Mouse (Mus musculus) layer of hippocampus, postnatal 25 days (tissue): Measurements from ENCODE around the gene Shank2. TPM values are rescaled to one million over a fixed set of nuclear protein-coding genes. Genes with fewer than 3 reads are reported as not detected.
A peak's percentile ranks its signal among the peaks of the same experiment; 100 is the strongest.

Experiments used
- DNase-seq, 2 experiments: peaks; one replicate each; pipeline ENCODE4 v3.0.0; 2022; ENCODE audit warnings: mixed read lengths in 2 of 2, low spot score in 1 of 2; ENCODE audit errors: extremely low spot score in 1 of 2
- total RNA-seq, 2 experiments: library from RNA; stranded (reverse); gene quantifications; 2 replicates each; pipeline ENCODE4 v1.2.3; 2021

Gene Shank2
- total RNA-seq, 2 experiments from 2014 or later, result 110 to 137 TPM

DNA sequence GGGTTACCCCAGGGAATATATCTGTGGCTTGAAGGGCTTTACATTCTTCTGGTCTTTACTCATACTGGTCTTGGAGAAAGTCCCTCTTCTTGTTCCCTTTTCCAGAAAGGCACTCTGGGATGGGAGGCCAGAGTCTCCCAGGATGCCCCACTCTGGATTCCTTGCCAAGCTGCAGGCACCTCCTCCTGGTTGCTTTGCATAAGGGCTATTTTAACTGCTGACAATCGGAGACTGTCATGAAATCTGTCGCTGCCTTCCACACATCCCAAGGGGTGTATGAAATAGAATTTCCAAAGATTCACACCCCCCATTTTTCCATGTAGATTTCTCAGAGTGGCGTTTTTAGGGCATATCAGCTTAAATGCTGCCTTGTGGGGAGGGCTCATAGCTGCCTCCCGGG lies 249.1 kb downstream of the Shank2 start:
- DNase-seq, result no peak

GRCm38 (mm10) chr7:144251250-144251649 lies 249.5 kb downstream of the Shank2 start:
- DNase-seq, result no peak

GRCm38 (mm10) chr7:144254674-144255246 lies 253.0 kb downstream of the Shank2 start:
- no peak for DNase-seq

DNA sequence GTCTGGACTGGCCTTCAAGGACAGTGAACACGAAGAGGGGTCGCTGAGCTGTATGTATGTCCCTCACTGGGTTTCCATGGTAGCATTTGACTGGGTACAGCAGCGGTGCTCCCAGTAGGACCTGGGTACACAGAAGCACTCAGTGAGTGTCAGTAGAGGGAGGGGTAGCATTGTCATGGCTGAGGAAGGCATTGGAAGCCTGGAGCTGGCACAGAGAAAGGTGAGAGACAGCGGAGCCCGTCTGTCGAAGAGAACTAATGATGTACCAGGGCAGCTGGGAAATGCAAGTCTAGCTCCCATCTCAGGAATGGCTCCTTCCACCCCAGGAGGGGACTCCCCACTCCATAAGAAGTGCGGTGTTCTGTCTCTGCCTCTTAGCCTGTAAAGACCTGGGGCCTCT lies 256.1 kb downstream of the Shank2 start:
- DNase-seq, result no peak

- DNase-seq, result no peak
Measured at GRCm38 (mm10) chr7:144258332-144258731, 256.6 kb downstream of the Shank2 start.

DNA sequence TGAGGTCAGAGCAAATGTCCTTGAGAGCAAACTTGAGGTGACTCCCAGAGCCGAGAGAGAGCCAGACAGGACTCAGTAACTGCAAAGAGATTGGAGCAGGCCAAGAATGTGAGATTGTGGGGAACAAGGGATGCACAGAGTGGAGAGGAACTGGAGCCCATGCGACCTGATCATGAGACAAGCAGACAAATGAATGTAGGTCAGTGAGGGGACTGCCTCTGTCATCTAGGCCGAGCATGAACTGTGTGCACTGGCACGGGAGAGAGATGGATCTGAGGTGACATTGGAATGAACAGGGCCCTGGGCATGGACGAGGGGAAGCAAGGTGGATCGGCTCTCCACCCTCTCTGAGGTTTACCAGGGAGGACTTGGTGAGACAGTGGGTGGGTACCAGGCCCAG lies 260.9 kb downstream of the Shank2 start:
- no peak for DNase-seq

- DNase-seq, result no peak
Measured at GRCm38 (mm10) chr7:144266745-144267144, 265.0 kb downstream of the Shank2 start.

- peak; percentile 36 to 47 for DNase-seq
Measured at GRCm38 (mm10) chr7:144268329-144268728, 266.6 kb downstream of the Shank2 start.

DNA sequence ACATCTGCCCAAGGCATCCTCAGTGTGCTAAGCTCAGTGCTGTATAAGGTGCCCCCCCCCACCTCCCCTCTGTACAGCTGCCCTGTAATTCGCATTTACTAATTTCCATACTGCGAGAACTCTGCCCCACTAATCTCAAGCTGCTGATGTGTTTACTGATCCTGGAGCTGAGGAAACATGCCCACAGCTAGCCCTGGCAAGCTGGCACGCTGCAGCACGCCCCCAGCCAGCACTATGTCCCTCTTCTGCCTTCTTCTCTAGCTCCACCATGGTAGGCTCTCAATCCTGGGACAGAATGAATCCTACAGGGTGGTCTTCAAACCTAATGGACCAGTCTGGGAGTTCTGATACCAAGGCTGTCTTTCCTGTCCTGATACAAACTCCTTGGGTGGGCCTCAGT lies 267.1 kb downstream of the Shank2 start:
- DNase-seq, result no peak

DNA sequence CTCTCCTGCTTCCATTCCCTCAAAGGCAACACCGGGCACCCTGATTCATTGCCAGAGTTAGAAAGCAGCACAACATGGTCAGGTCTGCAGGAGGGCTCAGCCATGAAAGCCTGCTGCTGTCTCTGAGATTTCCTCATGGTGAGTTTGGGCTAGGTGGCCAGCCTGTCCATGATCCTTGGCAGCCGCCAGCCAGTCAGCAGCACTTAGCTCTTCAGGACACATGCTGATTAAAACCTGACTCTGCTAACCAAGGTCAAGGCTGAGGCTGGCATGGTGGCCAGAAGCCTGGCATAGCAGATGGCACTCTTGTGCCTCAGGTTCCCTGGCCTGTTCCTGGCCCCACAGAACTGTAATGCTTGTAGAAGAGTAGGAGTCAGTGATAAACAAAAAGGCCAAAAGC lies 269.3 kb downstream of the Shank2 start:
- DNase-seq, result no peak

DNA sequence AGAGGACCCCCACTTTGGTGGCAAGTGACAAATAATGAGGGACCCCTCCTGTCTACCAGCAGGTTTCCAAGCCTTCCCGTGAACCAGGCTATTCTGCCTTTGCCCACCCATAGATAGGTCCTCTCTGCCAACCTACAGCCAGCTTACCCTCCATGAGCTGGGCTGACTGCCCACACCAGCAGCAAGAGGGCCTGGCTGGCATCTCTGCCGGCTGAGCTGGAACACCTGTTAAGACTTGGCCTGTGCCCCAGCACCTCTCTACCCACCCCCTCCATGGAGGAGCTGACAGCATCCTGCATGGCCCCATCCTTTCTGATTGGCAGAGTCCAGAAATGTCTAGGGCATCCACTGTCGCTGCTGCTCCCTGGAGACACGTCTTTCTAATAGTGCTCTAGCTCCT lies 277.0 kb downstream of the Shank2 start:
- no peak for DNase-seq

DNA sequence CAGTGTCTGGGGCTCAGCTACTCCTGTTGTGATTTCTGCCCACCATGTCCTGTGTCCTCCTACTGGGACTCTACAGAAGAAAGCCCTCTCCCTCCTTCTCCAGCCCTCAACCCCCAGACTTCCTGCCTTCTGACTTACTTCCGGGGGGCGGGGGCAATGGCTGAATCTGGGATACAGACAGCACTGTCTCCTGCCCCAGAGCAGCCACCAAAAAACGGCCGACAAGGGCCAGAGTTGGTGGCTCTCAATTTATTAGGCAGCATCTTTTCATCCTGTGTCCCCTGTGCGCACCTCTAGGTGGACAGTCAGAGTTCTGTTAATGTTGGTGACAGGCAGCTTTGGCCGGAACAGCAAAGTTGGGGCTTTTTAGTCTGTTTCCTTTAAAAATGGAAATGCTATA lies 282.0 kb downstream of the Shank2 start:
- DNase-seq, result no peak

DNA sequence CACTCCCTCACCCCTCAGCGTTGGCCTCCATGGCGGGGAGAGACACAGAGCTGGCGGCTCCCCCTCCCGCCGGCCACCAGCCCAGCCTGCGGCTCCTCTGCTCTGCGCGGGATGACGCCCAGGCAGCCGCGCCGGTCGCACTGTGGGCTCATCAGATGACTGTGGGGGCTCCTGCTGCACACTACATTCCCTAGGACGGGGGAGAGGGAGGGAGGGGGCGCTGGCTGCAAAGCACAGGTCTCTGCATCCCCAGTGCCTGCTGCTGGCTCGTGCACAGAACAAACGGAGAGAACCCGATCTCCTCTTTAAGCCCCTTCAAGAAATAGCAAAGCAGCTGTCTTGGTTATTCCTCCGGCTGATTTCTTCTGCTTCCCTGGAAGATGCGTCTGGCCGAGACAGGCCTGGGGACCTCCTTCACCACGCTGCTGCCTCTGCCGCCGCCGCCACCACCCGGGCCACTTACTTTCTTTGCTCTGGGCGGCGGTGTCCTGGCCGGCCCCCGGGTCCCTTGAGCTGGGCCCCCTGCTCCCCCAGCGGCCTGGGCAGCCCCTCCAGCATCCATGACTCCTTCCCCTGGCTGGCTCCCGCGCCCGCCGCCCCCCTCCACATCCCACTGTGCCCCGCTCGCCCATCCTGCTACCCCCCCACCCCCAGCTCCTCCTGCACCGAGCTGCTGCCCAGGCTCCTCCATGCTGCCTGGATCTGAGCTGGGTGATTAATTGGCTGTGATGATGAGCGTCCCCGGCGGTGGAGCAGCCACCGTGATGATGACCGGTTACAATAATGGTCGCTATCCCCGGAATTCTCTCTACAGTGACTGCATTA lies 282.7 kb downstream of the Shank2 start:
- DNase-seq, result peak; percentile 51 to 54

- no peak for DNase-seq
Measured at GRCm38 (mm10) chr7:144285066-144285633, 283.4 kb downstream of the Shank2 start.

DNA sequence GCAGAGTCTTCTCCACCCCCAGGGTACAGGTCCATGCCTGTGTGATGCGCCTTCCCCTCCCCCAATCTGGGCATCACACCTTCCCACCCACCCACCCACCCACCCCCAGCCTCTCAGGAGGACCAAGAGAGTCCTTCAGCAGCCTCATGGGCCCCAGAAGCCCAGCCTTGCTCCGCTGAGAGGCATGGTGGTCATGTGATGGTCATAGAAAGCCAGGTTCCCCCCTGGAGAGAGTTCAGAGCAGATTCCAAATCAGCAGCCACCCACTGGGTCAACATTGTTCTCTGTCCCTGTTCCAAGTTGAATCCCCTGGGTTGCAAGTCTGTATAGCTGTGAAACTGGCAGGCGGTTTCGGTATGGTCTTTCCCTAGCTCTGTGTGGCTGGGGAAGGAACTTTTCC lies 284.2 kb downstream of the Shank2 start:
- DNase-seq, result no peak

DNA sequence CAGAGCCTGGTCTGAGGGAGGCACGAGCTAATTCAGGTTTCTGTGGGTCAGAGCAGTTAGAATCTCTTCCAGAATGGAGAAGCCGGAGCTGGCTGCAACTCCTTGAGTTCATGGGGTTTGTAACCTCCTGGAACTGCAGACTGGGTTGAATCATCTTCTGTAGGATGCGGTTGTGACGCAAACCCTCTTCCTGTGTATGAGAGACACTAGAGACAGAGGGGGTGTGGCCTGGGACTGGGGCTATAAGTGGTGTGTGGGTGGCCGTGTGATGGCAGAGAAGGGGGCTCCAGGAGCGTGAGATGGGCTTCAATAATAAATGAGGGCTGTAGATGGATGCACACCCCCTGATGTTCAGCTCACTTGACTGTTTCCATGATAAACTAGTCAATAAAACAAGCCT lies 286.3 kb downstream of the Shank2 start:
- DNase-seq, result no peak

GRCm38 (mm10) chr7:144291478-144291877 lies 289.8 kb downstream of the Shank2 start:
- no peak for DNase-seq

DNA sequence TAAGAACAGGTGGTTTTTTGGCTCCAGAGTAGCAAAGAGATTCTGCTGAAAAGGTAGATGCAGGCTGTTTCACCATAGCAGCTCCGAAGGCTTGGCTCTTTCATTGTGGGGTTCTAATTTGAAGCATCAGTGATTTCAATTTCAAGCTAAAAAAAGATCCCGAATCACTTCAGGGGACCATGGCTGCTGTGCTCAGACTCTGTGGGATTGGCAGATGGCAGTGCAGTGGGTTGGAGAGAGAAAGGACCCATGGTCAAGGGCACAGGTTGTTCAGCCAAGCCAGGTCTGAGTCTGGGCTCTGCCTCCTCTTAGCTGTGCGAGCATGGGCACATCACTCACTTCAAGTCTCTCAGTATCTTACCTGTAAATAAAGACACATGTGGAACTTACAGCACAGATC lies 291.9 kb downstream of the Shank2 start:
- no peak for DNase-seq

DNA sequence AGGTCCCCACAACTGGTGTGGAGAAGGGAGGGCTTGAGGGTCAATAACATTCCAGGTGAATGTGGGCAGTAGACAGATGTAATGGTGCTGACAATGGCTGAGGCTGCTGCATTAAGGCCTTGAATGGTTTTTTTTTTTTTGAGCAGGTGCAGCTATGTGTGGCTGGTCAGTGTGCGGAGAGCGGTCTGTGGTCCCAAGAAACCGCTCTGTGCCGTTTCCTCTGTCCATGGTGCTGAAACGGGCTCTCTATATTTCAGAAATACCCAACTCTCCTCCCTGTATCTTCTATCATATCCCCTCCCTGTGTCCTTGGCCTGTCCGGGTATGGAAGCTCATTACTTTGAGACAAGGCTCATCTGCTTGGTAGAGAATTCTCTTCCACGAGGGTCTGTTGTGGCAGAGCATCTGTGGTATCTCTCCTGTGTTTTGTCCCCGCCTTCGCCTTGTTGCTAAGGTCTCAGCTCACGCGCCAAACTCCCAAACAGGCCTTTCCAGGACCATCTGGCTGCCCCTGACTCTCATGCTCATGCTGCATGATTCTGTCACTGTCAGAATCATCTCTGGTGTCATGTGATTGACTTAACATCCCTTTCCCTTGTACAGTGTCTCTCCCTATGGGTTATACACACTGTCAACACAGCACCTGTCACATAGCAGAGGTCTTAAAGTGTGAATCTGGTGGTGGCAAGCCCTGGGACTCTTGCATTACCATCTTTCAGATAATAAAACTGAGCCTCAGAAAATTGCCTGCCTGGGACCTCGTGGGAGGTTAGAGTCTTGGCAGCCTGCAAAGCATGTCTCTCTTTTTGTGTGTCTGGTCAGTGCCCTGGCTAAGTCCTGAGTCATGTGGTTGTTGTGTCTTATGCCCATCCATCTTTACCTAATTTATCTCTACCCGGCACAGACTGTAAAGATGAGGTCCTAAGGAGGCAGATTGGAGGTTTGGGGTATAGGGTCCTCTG lies 292.8 kb downstream of the Shank2 start:
- no peak for DNase-seq

DNA sequence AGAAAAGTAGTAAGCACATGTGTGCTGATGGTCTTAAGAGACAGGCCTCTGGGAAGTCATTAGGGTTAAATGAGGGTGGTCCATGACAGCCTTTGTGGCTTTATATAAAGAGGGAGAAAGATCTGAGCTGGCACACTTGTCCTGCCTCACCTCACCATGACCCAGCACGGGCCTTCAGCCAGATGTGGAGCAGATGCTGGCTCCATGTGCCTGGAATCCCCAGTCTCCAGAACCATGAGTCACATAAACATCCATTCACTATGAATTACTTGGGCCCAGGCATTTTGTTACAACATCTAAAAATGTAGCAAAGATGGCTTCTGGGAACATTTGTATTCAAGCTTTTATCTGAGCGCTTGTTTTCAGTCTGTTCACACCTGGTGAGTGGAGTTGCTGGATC lies 297.6 kb downstream of the Shank2 start:
- DNase-seq, result no peak

DNA sequence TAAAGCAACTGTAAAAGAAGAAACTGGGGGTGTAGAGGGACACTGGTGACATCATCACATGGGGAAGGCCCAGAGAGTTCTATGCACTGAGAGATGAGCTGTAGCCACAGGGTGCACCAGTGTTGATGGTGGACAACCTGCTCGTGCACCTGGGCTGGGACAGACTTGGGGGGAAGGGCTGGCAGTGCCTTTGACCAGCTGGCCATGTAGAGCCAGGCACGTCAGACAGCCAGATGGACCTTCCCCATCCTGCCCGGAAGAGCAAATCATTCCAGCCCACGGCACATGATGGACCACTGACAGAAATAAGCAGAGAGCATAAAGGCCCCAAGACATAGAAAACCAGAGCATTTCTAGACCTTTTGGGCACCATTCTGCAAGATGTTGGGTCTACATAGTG lies 299.9 kb downstream of the Shank2 start:
- DNase-seq, result no peak
